Mouse (Mus musculus) small intestine, adult 2 months (tissue): ENCODE results near the gene BC024978. TPM values are rescaled to one million over a fixed set of nuclear protein-coding genes. Genes with fewer than 3 reads are reported as not detected.

Source experiments
- H3K27ac ChIP-seq: fragments of 200-500 bp; 2 replicates; pipeline ENCODE4 v1.5.1; 2012; ENCODE audit warnings: low read depth, low read length, control low read depth, inconsistent platforms; ENCODE audit not compliant: insufficient read depth
- H3K27me3 ChIP-seq: fragments of 200-500 bp; 2 replicates; pipeline ENCODE4 v1.6.1; 2012; ENCODE audit warnings: mild to moderate bottlenecking, moderate library complexity, low read length, inconsistent platforms; ENCODE audit not compliant: control insufficient read depth, insufficient read depth
- H3K36me3 ChIP-seq: fragments of 200-500 bp; 2 replicates; pipeline ENCODE4 v1.6.1; 2012; ENCODE audit warnings: mild to moderate bottlenecking, low read length, control low read depth, inconsistent platforms; ENCODE audit not compliant: control insufficient read depth, insufficient read depth
- H3K4me1 ChIP-seq: fragments of 200-500 bp; 2 replicates; pipeline ENCODE4 v1.6.1; 2012; ENCODE audit warnings: low read length, inconsistent platforms, mixed read lengths; ENCODE audit not compliant: control insufficient read depth, insufficient read depth, insufficient read length
- H3K4me3 ChIP-seq: fragments of 200-500 bp; 2 replicates; pipeline ENCODE4 v1.5.1; 2012; ENCODE audit warnings: low read depth, mild to moderate bottlenecking, control low read depth, inconsistent platforms, low read length, moderate library complexity
- CTCF ChIP-seq: fragments of 200-500 bp; IDR thresholded peaks from 2 replicates; pipeline ENCODE4 v1.5.1; 2012; ENCODE audit warnings: low read depth, mild to moderate bottlenecking, control low read depth, inconsistent platforms, low read length, moderate library complexity, mixed read lengths; ENCODE audit not compliant: insufficient replicate concordance, insufficient read length; ENCODE audit errors: extremely low read depth
- POLR2A ChIP-seq: fragments of 200-500 bp; IDR thresholded peaks from 2 replicates; pipeline ENCODE4 v1.6.1; 2012; ENCODE audit warnings: low read depth, mild to moderate bottlenecking, control low read depth, inconsistent platforms, low read length, moderate library complexity
- WGBS: fragments of 180-500 bp; shearing (Covaris S2); methylation state at CpG from one replicate; pipeline ENCODE4 v1.1.7; 2018; 5-methylcytosine and 5-hydroxymethylcytosine counted together
- polyA plus RNA-seq: library from polyadenylated mRNA; depleted of rRNA; stranded (reverse); fragments of >200 nt; gene quantifications from 2 replicates; pipeline ENCODE4 v1.2.3, GENCODE M21; 2012; rRNA removed

BC024978 gene
- polyA plus RNA-seq, 1 experiment: 9.5 TPM

DNA sequence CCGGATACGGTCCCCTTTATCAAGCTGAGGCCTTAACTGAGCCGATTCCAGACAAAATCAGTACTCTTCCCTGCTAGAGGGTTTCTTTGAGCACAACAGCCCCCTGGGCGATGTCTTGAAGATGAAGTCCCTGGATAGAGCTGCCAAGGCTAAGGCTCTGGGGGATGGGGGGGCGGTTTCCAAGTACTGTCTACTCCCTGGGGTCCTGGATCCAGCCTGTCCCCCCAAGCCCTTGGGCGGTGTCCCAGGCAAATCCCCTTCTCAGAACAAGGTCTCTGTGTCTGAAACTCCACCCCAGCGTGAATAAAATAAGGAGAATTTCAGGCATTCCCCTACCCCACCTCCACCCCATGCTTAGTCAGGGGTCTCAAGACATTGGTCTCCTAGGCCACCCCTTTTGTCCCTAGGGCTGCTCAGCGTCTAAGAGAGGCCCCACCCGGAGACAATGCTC lies 63.7 kb downstream of the BC024978 start:
- peaks cover 18% of the 10 kb centered on the region for H3K4me1 ChIP-seq
- TF ChIP-seq CTCF: no peak
- no peak for TF ChIP-seq POLR2A
- H3K27me3 ChIP-seq: no peaks in the 10 kb centered on the region
- H3K27ac ChIP-seq: no peak overlapping the region
- H3K36me3 ChIP-seq: no peaks in the 10 kb centered on the region; the same call in 1 of the 2 replicates
- peak overlapping the region; percentile 69 for H3K4me3 ChIP-seq
- WGBS: 30% methylated on average over 9 of the region's 9 CpGs

DNA sequence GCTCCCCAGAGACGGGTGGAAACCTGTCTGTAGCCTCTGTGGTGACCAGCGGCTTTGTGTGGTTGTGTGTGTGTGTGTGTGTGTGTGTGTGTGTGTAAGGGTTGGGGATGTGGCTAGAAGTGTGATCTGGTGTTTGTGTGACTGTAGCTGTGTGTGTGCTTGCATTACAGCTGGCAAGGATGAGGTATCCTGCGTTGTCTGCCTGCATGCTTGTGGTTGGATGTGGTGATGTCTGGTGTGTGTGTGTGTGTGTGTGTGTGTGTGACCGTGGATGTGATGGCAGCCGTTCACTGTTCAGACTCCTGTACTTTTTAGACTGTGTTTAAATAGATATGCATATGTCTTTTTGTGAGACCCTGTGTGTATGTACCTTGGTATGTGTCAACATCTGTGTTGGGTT lies 64.2 kb downstream of the BC024978 start:
- peak overlapping the region; percentile 69 for H3K4me3 ChIP-seq
- H3K36me3 ChIP-seq: no peaks in the 10 kb centered on the region
- TF ChIP-seq CTCF (no peak), POLR2A (no peak)
- H3K27me3 ChIP-seq: no peaks in the 10 kb centered on the region
- 39% methylated on average over 5 of the region's 5 CpGs for WGBS
- no peak overlapping the region for H3K27ac ChIP-seq
- H3K4me1 ChIP-seq: peaks cover 18% of the 10 kb centered on the region

Other genes starting within 250 kb of the BC024978 start
- gene Cyp2a12, start 166.7 kb upstream of the BC024978 start, polyA plus RNA-seq: 0.11 TPM in 1 of 2 replicates, not detected in the other
- gene Cyp2f2, start 75.9 kb upstream of the BC024978 start, polyA plus RNA-seq: 0.24 and 0.30 TPM in 2 replicates
- gene Cyp2t4, start 42.1 kb upstream of the BC024978 start, polyA plus RNA-seq: not detected in 2 replicates
- gene Egln2, start 29.0 kb upstream of the BC024978 start, polyA plus RNA-seq: 64.8 and 129 TPM in 2 replicates
- 42.9 and 77.3 TPM in 2 replicates for gene Rab4b, start 16.9 kb upstream of the BC024978 start, polyA plus RNA-seq
- gene Gm21983, start 14.7 kb upstream of the BC024978 start, polyA plus RNA-seq: 0.23 TPM in 1 of 2 replicates, not detected in the other
- gene Mia, start 14.6 kb upstream of the BC024978 start, polyA plus RNA-seq: 9.6 TPM in 1 of 2 replicates, not detected in the other
- gene Snrpa, start 490 bp downstream of the BC024978 start, polyA plus RNA-seq: 73.2 and 138 TPM in 2 replicates
- 15.3 and 44.6 TPM in 2 replicates for gene Itpkc, start 32.9 kb downstream of the BC024978 start, polyA plus RNA-seq
- 34.7 and 60.7 TPM in 2 replicates for gene Coq8b, start 37.2 kb downstream of the BC024978 start, polyA plus RNA-seq
- 8.3 and 9.0 TPM in 2 replicates for gene Numbl, start 62.7 kb downstream of the BC024978 start, polyA plus RNA-seq
- gene Ltbp4, start 141.9 kb downstream of the BC024978 start, polyA plus RNA-seq: 136 and 163 TPM in 2 replicates
- gene Shkbp1, start 160.2 kb downstream of the BC024978 start, polyA plus RNA-seq: 62.1 and 115 TPM in 2 replicates
- gene Gm20479, start 161.6 kb downstream of the BC024978 start, polyA plus RNA-seq: not detected in 2 replicates